Mouse (Mus musculus): ENCODE data around the gene Fhl2.

DNA sequence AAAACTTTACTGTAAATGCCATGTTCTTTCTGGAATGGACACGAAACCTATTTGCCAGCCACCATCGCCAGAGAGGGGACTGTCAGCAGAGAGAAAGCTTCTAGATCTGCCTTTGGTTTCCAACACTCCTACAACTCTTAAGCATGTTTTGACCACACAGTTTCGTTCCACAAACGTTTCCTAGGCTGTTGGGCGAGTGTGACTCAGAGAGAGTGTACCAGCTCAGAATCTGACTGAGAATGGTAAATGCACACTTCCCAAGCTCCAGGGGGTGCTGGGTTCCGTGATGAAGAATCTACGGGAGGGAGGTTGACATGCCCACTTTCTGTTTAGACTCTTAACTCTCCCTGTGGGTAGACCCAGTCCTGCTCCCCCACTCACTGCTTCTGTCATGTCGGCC is 5.7 kb downstream of the Fhl2 start:
- TF ChIP-seq POLR2A (IDR thresholded peaks at IDR 0.05; ENCODE audit: extremely low read depth, insufficient read depth, low read length) (no peak), CTCF (IDR thresholded peaks at IDR 0.05; ENCODE audit: low read depth, low read length) (no peak)
